Mouse (Mus musculus) cerebellum, postnatal 4 days (tissue): ENCODE data around the gene Ccdc124.

Experiments used
- DNase-seq, 2 experiments: peaks; one replicate each; pipeline ENCODE4 v3.0.0; 2022; ENCODE audit warnings: low spot score in 2 of 2, mixed read lengths in 1 of 2

Ccdc124 gene

DNA sequence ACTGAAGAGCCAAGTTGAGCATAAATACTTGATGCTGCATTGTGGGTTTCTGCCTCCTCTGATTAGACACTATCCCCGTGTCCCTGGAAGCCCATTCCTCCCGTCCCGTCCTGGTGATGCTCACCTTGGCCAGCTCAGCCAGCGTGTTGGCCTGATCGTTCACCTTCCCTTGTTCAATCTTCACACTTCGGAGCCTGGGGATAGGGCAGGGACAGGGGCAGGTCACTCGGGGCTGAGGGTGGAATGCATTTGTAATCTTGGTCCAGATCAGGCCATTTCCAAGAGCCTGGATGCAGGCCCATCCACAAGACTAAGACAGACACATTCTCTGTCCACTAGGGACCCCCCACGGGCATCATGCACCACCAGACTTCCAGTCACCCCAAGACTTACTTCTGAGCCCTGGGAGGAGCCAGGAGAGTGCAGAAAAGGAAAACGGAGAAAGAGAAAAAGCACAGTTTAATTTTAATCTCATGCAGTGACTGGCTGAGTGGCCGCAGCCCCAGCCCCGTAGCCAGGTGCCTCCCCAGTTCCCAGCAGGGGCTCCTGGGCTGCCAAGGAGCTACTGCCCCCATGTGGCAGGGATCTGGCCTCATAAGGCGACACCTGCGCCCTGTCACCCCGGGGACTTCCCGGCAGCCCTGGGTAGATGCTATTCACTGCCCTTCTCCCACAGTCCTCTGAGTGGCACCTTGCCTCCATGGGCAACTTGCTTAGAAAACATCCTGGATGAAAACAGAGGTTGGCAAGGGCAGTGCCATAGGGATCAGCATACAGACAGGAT is 27.2 kb downstream of the Ccdc124 start:
- DNase-seq = no peak

DNA sequence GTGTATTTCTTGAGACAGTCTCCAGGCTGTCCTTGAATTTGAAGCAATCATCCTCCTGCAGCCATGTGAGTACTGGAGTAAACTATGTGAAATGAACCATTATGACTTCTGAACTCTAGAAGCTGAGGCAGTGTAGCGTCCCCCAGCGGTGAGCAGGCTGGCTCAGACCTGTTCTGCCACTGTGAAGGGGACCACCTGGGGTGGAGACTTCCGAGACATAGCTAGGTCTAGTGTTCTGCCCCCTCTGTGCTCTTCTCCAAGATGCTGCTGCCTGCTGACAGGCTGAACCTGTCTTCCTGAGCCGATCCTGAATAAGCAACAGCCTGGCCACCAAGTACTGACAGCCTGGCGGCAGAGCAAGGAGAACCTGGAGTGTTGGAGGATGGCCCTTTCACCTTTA is 28.6 kb downstream of the Ccdc124 start:
- no peak for DNase-seq

DNA sequence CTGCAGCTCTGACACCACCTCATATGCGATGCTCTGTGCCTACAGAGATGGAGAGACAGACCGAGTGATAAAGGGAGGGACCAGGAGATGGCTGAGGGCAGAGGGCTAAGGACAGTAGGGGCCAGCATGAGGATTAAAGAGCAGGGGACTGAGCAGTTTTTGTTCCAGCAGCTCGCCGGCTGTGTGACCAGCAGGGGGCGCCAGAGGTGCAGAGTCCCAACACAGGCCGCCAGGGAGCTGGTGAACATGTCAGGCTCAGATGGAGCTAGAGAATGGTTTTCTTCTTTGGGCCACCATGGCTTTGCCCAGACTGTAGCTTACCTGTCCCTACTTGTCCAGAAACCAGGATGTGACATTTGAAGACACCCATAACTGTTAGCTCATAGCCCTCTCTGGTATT is 29.2 kb downstream of the Ccdc124 start:
- peak; percentile 89 to 95 for DNase-seq

DNA sequence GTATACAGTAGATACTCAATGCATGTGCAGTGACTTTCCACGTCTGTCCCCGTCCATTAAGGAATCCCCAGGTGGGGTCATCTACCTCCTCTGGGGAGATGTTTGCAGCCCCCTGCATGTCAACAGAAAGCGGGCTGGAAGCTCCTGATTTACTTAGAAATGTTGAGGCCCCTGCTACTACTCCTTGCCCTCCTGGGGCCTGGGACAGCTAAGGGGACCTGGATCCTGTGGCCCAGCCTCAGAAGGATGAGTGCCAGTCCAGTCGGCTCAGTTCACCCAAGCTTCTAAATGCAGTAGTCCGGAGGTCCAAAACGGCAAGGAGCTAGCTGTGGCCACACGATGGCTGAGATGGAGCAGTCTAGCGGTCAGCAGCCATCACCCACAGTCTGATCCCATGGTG is 29.8 kb downstream of the Ccdc124 start:
- no peak for DNase-seq

DNA sequence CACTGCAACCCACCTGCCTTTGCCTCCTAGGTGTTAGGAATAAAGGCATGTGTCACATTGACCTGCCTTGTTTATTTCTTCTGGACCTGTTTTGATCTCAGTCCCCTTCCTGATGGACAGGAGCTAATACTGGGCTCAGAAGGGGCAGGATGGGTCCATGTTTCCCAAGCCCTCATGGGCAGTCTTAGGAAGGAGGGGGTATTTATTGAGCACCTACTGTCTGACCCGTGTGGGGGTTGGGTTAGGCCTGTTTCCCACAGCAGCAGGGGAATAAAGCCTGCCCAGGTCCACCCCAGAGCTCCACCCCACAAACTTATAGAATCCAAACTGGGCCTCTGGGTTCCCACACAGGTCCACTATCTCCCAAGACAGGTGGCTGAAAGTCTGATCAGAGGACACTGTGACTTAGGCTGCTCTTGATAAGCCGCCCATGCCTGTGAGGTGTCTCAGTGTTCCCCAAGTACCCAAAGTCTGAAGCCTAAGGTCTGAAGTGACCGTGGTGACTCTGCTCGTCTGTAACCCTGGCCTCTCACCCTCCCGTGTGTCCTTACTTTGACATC is 30.4 kb downstream of the Ccdc124 start:
- DNase-seq = no peak

DNA sequence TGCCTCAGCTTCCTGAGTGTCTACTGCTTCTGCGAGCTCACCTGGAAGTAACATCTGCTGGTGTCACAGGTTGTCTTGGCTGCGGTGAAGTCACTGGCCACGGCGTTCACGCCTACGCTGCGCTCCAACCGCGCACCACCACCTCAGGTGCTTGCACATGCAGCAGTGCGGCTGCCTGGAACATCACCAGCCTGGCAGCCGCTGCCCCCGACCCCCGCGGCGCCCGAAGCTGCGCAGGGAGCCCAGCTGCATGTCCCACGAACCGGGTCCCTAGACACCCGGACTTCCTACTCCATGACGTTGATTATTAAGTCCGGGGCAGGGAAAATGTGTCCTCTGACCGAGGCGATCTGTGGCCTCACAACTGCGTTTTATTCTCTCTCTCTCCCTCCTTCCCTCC is 31.3 kb downstream of the Ccdc124 start:
- no peak for DNase-seq

GRCm38 (mm10) chr8:70841147-70842072 is 32.3 kb downstream of the Ccdc124 start:
- peak; percentile 94 to 95 for DNase-seq

GRCm38 (mm10) chr8:70840590-70840989 is 33.1 kb downstream of the Ccdc124 start:
- DNase-seq = no peak

DNA sequence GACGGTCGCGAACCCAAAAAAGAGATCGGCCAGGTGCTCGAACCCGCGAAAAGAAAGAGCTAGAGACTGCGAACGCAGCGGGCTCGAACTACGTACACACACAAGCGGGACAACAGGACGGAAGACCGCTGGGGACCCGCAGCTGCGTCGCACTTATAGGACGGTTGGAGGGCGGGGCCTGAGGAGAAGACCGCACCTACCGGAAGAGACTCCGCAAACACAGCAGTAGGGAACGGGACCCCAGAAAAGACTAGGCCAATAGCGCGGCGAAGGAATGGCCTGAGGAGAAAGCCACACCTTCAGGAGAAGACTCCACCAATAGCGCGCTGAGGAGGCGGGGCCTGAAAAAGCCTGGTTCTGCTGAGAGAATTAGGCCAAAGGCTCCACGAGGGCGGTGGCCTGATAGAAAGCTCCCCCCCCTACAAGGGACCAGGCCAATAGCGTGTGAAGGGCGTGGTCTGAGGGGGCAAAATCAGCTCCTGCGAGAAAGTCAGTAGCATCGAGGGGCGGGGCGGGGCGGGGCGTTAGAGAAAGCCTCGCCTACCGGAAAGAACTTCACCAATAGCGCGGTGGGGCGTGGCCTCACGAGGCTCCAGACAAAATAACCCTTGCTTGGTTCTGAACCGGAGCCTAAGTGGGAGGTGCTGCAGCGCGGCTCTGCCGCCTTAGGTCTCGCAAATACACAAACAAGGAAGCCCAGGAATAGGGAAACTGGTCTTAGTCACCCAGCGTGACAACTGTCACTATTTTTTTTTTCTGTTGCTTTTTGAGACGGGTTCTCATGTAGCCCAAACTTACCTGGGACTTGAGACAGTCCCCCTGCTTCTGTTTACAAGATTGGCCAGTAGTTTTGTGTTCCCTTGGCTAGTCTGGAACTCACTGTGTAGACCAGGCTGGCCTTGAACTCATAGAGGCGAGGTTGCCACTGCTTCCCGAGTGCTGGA is 34.1 kb downstream of the Ccdc124 start, which contains the start of gene Arrdc2:
Arrdc2 (minus strand) TSS at position 313 of the 944 bp plus-strand sequence.
- DNase-seq = peak; percentile 86 to 95

DNA sequence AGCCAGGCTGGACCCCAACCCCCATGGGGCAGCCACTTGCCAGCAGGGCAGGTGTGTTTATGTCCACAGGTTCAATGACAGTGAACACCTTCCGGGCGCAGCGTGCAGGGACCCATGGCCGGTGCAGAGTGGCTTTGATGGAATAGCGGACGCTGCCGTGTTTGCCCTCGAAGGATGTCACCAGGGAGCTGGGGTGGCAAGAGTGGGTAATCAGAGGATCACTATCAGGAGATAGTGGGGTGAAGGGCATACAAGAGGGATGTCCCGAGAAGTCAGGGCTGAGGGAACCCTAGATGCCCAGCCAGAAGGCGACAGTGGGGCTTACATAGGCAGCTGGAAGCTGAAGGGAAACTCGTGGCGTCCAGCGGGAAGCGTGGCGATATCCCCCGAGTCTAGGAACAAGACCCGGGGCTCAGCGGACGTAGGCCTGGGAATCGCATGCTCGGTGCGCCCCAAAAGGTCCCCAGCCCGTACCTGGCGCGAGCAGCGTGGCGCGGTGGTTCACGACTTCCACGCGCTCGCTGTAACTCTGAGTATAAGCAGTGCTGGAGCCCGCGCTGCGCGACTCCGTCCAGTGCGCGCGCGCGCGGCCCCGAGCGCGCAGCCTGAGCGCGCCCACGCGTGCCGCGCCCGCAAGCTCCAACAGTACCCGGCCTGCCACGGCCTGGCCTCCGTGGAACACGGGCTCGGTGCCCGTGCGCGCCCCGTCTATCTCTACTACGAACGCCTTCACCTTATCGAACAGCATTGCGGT is 34.9 kb downstream of the Ccdc124 start:
- DNase-seq = no peak

DNA sequence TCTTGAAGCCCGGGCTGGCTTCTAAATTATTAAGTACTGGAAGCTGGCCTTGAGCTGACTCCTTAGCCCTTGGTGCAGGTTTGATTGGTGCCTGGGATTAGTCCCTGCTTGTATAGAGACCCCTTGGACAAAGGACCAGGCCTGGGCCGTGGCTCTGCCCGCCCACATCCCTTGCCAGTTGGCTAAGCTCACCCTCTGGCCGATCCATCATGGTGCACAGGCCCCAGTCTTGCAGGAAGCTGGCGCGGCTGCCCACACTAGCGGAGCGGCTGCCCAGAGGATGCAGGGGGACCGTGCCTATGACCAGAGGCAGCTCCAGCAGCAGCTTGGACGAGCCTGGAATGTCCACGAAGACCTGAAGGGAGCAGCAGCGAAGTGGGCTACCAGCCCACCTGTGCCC is 37.1 kb downstream of the Ccdc124 start:
- DNase-seq = no peak

- no peak for DNase-seq
Measured at GRCm38 (mm10) chr8:70834071-70834470, 39.7 kb downstream of the Ccdc124 start.

- no peak for DNase-seq
Measured at GRCm38 (mm10) chr8:70833520-70833919, 40.2 kb downstream of the Ccdc124 start.

GRCm38 (mm10) chr8:70833018-70833482 is 40.7 kb downstream of the Ccdc124 start:
- no peak for DNase-seq

- no peak for DNase-seq
Measured at GRCm38 (mm10) chr8:70832371-70832770, 41.4 kb downstream of the Ccdc124 start.

- DNase-seq = no peak
Measured at GRCm38 (mm10) chr8:70831517-70831916, 42.2 kb downstream of the Ccdc124 start.

- no peak for DNase-seq
Measured at GRCm38 (mm10) chr8:70827796-70828195, 45.9 kb downstream of the Ccdc124 start.

- DNase-seq = no peak
Measured at GRCm38 (mm10) chr8:70827010-70827409, 46.7 kb downstream of the Ccdc124 start.

DNA sequence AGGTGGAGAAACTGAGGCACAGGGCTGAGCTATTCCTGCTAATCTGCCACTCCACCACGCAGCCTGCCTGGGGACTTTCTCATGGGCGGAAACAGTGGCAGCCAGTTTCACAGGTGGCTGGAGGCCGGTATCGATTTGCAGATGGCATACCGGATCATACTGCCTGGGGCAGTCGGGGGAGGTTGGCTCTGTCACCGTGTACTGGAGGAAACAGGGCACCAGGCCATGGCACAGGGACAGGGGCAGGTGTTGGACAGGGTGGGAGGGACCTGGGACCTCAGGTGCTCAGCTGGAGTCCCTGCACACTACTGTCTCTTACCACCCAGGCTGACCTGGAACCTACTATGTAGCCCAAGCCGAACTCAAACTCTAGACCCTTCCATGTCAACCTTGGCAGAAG is 47.9 kb downstream of the Ccdc124 start:
- DNase-seq = no peak

DNA sequence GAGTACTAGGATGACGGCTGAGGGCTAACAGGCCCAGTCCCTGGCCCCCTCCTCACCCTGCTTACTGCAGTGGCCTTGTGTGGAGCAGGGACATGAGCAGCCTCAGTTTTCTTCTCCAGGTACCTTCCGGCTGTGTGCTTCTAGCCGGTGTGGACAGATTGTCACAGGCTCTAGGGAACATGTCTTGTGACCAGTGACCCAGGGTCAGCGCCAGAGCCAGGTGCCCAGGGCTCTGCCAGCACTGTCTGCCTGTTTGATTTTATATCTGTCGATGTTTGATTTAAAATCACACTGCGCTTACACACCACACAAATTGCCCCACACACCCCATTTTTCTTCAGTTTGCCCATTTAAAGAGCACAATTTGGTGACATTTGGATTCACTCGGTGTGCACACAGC is 49.9 kb downstream of the Ccdc124 start:
- DNase-seq = no peak
